Mouse (Mus musculus): Measurements from ENCODE around the gene Nek5.

Gene Nek5

GRCm38 (mm10) chr8:22079313-22080007 lies 45.4 kb downstream of the Nek5 start:
- no peak for DNase-seq

GRCm38 (mm10) chr8:22061126-22061525 lies 63.7 kb downstream of the Nek5 start:
- no peak for DNase-seq

GRCm38 (mm10) chr8:22060446-22060889 lies 64.4 kb downstream of the Nek5 start, which contains the start of gene Alg11:
TSS of gene Alg11 (plus strand) at chr8:22060721.
- peak; percentile 98 for DNase-seq

GRCm38 (mm10) chr8:22059821-22060445 lies 64.9 kb downstream of the Nek5 start, which contains the start of gene Atp7b:
TSS of gene Atp7b (minus strand) at chr8:22060305.
- DNase-seq = peak; percentile 76

- DNase-seq = no peak
These were observed 65.6 kb downstream of the Nek5 start for GRCm38 (mm10) chr8:22059153-22059738.

GRCm38 (mm10) chr8:22058368-22058767 lies 66.5 kb downstream of the Nek5 start:
- DNase-seq = no peak

- DNase-seq = no peak
These were observed 68.0 kb downstream of the Nek5 start for GRCm38 (mm10) chr8:22056850-22057249.

- DNase-seq = no peak
These were observed 69.4 kb downstream of the Nek5 start for GRCm38 (mm10) chr8:22055492-22055877.

GRCm38 (mm10) chr8:22054674-22055491 lies 70.0 kb downstream of the Nek5 start:
- no peak for DNase-seq

GRCm38 (mm10) chr8:22047699-22048464 lies 77.0 kb downstream of the Nek5 start:
- DNase-seq = peak; percentile 36

GRCm38 (mm10) chr8:22043706-22044105 lies 81.1 kb downstream of the Nek5 start:
- no peak for DNase-seq

- DNase-seq = no peak
These were observed 82.3 kb downstream of the Nek5 start for GRCm38 (mm10) chr8:22042515-22042914.

GRCm38 (mm10) chr8:22040153-22040509 lies 84.7 kb downstream of the Nek5 start:
- DNase-seq = no peak

GRCm38 (mm10) chr8:22039468-22040152 lies 85.2 kb downstream of the Nek5 start:
- DNase-seq = no peak

- DNase-seq = peak; percentile 40
These were observed 87.8 kb downstream of the Nek5 start for GRCm38 (mm10) chr8:22037022-22037421.

GRCm38 (mm10) chr8:22036137-22036536 lies 88.7 kb downstream of the Nek5 start:
- DNase-seq = no peak

- DNase-seq = no peak
These were observed 93.9 kb downstream of the Nek5 start for GRCm38 (mm10) chr8:22030990-22031389.

GRCm38 (mm10) chr8:22028973-22029372 lies 95.9 kb downstream of the Nek5 start:
- DNase-seq = no peak

GRCm38 (mm10) chr8:22025241-22025640 lies 99.6 kb downstream of the Nek5 start:
- no peak for DNase-seq
